Mouse (Mus musculus) testis, postnatal 14 days (tissue): ENCODE data around the gene Snrnp25.
A peak's percentile ranks its signal among the peaks of the same experiment; 100 is the strongest.
"Not testable (repeated sequence)": the region's sequence is repeated elsewhere in the genome, so short reads cannot be mapped to it uniquely, and the experiment has no call there.

Experiments
- DNase-seq: peaks from one replicate; pipeline ENCODE4 v3.0.0; 2021; ENCODE audit warnings: low spot score

Snrnp25 gene

GRCm38 (mm10) chr11:32194626-32195025 lies 10.6 kb upstream of the Snrnp25 start:
- DNase-seq = no peak

GRCm38 (mm10) chr11:32195867-32196540 lies 9.2 kb upstream of the Snrnp25 start:
- DNase-seq = no peak

- no peak for DNase-seq
These were observed 8.5 kb upstream of the Snrnp25 start for GRCm38 (mm10) chr11:32196727-32197126.

- no peak for DNase-seq
These were observed 7.4 kb upstream of the Snrnp25 start for GRCm38 (mm10) chr11:32197766-32198165.

GRCm38 (mm10) chr11:32198256-32198955 lies 6.8 kb upstream of the Snrnp25 start:
- no peak for DNase-seq

GRCm38 (mm10) chr11:32199230-32199629 lies 6.0 kb upstream of the Snrnp25 start:
- DNase-seq = no peak

- no peak for DNase-seq
These were observed 5.1 kb upstream of the Snrnp25 start, which contains the start of gene Il9r for GRCm38 (mm10) chr11:32200075-32200601. Il9r (minus strand) TSS chr11:32200279.

GRCm38 (mm10) chr11:32200992-32201391 lies 4.2 kb upstream of the Snrnp25 start:
- DNase-seq = not testable (repeated sequence)

GRCm38 (mm10) chr11:32201922-32202685 lies 3.1 kb upstream of the Snrnp25 start:
- DNase-seq = no peak

- no peak for DNase-seq
These were observed 5.4 kb downstream of the Snrnp25 start for GRCm38 (mm10) chr11:32210623-32211022.

- DNase-seq = no peak
These were observed 10.4 kb downstream of the Snrnp25 start for GRCm38 (mm10) chr11:32215372-32216162.

GRCm38 (mm10) chr11:32216851-32217250 lies 11.6 kb downstream of the Snrnp25 start:
- DNase-seq = no peak

- no peak for DNase-seq
These were observed 13.4 kb downstream of the Snrnp25 start for GRCm38 (mm10) chr11:32218501-32219050.

- no peak for DNase-seq
These were observed 14.1 kb downstream of the Snrnp25 start for GRCm38 (mm10) chr11:32219287-32219686.

GRCm38 (mm10) chr11:32220607-32221224 lies 15.5 kb downstream of the Snrnp25 start:
- peak; percentile 33 for DNase-seq

- DNase-seq = peak; percentile 50
These were observed 16.2 kb downstream of the Snrnp25 start for GRCm38 (mm10) chr11:32221225-32221950.

GRCm38 (mm10) chr11:32221951-32222409 lies 16.8 kb downstream of the Snrnp25 start, which contains the start of gene Rhbdf1:
Rhbdf1 (minus strand) TSS chr11:32222300.
- peak; percentile 33 for DNase-seq

- no peak for DNase-seq
These were observed 17.5 kb downstream of the Snrnp25 start for GRCm38 (mm10) chr11:32222570-32223194.

GRCm38 (mm10) chr11:32223297-32223967 lies 18.2 kb downstream of the Snrnp25 start:
- DNase-seq = no peak
